In genomic region chr11:44911765-44912164, GRCm38 (mm10) we compare ENCODE assay signal across 16 mouse cellular contexts.
"Had no signal": no experiment of that assay in that cellular context is flagged by ENCODE, and none has a peak within 500 bp of the region (broad histone marks: within the 10 kb centered on the region; RNA-seq: fewer than 3 reads in every experiment).

No protein-coding gene starts in this region.

- DNase-seq: liver, postnatal 0 days; lung, adult 2 months; lung, postnatal 14 days; lung, postnatal 36 days; right cerebral cortex, postnatal 14 days; thymus, adult 2 months; thymus, postnatal 25 days; thymus, postnatal 4 days had no signal

- H3K27ac ChIP-seq: lung, embryonic 15.5 days; macrophage; midbrain, embryonic 13.5 days; midbrain, embryonic 15.5 days; neural tube, embryonic 12.5 days; stomach, embryonic 15.5 days; stomach, postnatal 0 days had no signal

- H3K4me3 ChIP-seq: lung, embryonic 15.5 days; megakaryocyte, embryonic 14.5 days; midbrain, embryonic 13.5 days; midbrain, embryonic 15.5 days; neural tube, embryonic 12.5 days; stomach, embryonic 15.5 days had no signal
